Mouse (Mus musculus): Measurements from ENCODE around the gene Olfr1325. TPM values are rescaled to one million over a fixed set of nuclear protein-coding genes. Genes with fewer than 3 reads are reported as not detected.
"Not testable (repeated sequence)": the region's sequence is repeated elsewhere in the genome, so short reads cannot be mapped to it uniquely, and the experiment has no call there.

Gene Olfr1325
- not detected in 2 replicates for polyA plus RNA-seq (2015; fragmentation: Nextera tagmentation; extraction: Ambion mirVana)

DNA sequence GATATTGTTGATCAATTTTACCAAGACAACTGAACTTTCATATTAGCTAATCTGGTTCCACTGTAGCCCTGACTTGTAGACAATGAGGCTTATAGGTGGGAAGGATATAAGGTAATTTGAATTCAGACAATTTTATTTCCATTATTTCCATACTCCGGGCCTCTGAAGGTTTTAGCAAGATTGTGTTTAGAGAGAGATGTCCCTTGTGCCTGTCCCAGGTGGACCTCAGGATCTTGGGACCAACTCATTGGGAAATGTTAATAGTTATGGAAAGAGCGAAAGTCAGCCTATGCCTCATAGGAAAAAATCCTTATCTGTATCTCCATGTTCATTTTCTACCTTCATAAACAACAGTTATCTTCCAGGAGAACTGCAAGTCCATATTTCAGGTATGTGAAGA, at the start of gene Olfr1325:
Gene Olfr1325 (plus strand): TSS at position 301 of the 400 bp plus-strand sequence.
- ATAC-seq (ENCODE audit: low FRiP score, low TSS enrichment) (no peak), DNase-seq (ENCODE audit: low spot score) (no peak)
- Histone ChIP-seq H3K4me3 (ENCODE audit: low read depth, low read length) (no peak within 1 kb of the TSS), H3K4me2 (replicated peaks; ENCODE audit: low read depth) (no peak within 1 kb of the TSS), H3K4me1 (replicated peaks; ENCODE audit: control insufficient read depth, insufficient read depth) (no peaks in the 10 kb centered on the region), H3K36me3 (ENCODE audit: control insufficient read depth, insufficient read depth, low read length) (no peaks in the 10 kb centered on the region), H3K9ac (ENCODE audit: low read length) (no peak within 1 kb of the TSS), H3K27ac (replicated peaks) (no peak within 1 kb of the TSS), H3K9me3 (ENCODE audit: control insufficient read depth, low read length) (no peaks in the 10 kb centered on the region), H3K27me3 (ENCODE audit: control insufficient read depth, insufficient read depth, low read length) (no peaks in the 10 kb centered on the region)
- WGBS = 89% methylated on average over 2 of the region's 2 CpGs
- no peak for TF ChIP-seq EP300 (optimal IDR thresholded peaks at IDR 0.05)
- TF ChIP-seq CTCF (IDR thresholded peaks at IDR 0.05; ENCODE audit: low read depth) = no peak

DNA sequence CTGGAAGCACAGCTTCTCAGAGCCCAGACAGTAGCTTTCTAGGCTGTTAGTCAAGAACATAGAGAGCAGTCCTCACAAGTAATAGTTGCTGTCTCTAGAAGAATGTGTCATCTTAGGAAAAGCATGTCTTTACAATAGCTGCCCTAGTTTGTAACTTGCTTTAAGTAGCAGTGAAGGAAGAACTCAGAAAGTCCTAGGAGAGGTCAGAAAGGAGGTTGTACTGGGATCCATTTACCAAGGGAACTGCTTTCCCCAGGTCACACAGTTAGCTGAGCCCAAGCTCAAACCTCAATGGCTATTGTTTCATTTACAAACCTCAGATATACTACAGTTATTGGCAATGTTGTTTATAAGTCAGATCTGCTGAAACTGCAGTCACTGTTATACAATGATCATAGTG, 17.7 kb upstream of the Olfr1325 start, which contains the start of gene Olfr1326-ps1:
Gene Olfr1326-ps1 (minus strand): TSS at position 101 of the 400 bp plus-strand sequence.
- Histone ChIP-seq H3K27ac (replicated peaks) (no peak within 1 kb of the TSS), H3K4me3 (ENCODE audit: low read depth, low read length) (no peak within 1 kb of the TSS), H3K4me1 (replicated peaks; ENCODE audit: control insufficient read depth, insufficient read depth) (no peaks in the 10 kb centered on the region), H3K4me2 (replicated peaks; ENCODE audit: low read depth) (no peak within 1 kb of the TSS), H3K9me3 (ENCODE audit: control insufficient read depth, low read length) (no peaks in the 10 kb centered on the region), H3K36me3 (ENCODE audit: control insufficient read depth, insufficient read depth, low read length) (no peaks in the 10 kb centered on the region), H3K27me3 (ENCODE audit: control insufficient read depth, insufficient read depth, low read length) (no peaks in the 10 kb centered on the region), H3K9ac (ENCODE audit: low read length) (no peak within 1 kb of the TSS)
- ATAC-seq (ENCODE audit: low FRiP score, low TSS enrichment) = no peak
- TF ChIP-seq CTCF (IDR thresholded peaks at IDR 0.05; ENCODE audit: low read depth) (no peak), EP300 (optimal IDR thresholded peaks at IDR 0.05) (no peak)
- no peak for DNase-seq (ENCODE audit: low spot score)

DNA sequence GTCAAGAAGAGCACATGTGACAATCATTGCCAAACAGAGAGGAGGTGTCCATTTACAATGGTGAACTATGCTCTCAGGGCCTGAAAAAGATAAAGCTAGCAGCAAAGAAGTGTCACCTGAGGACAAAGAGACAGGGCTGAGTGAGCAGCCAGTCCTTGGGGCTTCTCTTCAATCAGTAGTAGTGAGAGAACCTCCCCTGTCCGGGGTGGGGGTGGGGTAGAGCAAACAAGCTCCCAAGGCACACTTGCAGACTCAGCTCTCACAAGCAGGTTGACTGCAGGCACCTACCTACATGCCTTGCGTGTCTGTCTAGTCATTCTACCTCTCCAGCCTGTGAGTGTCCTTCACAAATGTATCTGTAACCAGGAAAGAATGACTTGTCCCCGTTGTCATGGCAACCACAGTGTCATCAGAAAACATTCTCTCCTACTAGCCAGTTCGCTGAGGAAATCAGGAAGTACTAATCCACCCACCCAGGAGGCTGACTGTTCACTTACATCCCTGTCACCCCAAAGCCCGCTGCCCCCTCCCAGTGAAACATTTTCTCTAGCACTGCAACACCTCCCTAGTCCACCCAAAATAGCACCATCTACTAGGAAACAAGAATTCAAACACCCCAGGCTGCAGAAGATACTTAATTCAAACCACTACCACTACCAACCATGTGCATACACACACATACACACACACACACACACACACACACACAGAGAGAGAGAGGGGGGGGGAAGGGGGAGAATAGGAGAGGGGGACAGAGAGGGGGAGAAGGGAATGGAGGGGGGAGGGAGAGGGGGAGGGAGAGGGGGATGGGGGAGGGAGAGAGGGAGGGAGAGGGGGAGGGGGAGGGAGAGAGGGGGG, 53.2 kb downstream of the Olfr1325 start, which contains the start of gene Gm5640:
Gene Gm5640 (minus strand): TSS at position 170 of the 858 bp plus-strand sequence.
- H3K4me1 ChIP-seq (replicated peaks; ENCODE audit: control insufficient read depth, insufficient read depth); DNase-seq (ENCODE audit: low spot score); H3K9me3 ChIP-seq (ENCODE audit: control insufficient read depth, low read length); H3K27ac ChIP-seq (replicated peaks); H3K36me3 ChIP-seq (ENCODE audit: control insufficient read depth, insufficient read depth, low read length); H3K9ac ChIP-seq (ENCODE audit: low read length); H3K4me3 ChIP-seq (ENCODE audit: low read depth, low read length); ATAC-seq (ENCODE audit: low FRiP score, low TSS enrichment); H3K4me2 ChIP-seq (replicated peaks; ENCODE audit: low read depth); H3K27me3 ChIP-seq (ENCODE audit: control insufficient read depth, insufficient read depth, low read length): not testable (repeated sequence)
- 65% methylated on average over 2 of the region's 5 CpGs for WGBS

DNA sequence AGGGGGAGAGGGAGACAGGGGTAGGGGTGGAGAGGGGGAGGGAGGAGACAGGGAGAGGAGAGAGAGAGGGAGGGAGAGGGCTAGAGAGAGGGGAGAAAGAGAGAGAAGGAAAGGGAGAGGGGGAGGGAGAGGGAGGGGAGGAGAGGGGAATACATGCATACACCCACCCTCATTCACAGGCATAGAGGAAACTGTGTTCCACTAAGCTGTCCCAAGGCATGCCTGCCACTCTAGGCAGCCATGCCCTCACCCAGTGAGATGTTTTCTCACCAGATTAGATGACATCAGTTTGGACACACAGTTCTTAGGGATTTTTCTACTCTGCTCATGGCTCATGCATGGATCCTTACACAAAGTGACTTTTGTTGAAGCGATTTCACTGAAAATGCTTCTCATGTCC, 53.9 kb downstream of the Olfr1325 start:
- H3K4me3 ChIP-seq (ENCODE audit: low read depth, low read length); H3K9me3 ChIP-seq (ENCODE audit: control insufficient read depth, low read length); ATAC-seq (ENCODE audit: low FRiP score, low TSS enrichment); H3K36me3 ChIP-seq (ENCODE audit: control insufficient read depth, insufficient read depth, low read length); H3K27me3 ChIP-seq (ENCODE audit: control insufficient read depth, insufficient read depth, low read length); H3K27ac ChIP-seq (replicated peaks); H3K4me2 ChIP-seq (replicated peaks; ENCODE audit: low read depth); DNase-seq (ENCODE audit: low spot score); H3K9ac ChIP-seq (ENCODE audit: low read length); H3K4me1 ChIP-seq (replicated peaks; ENCODE audit: control insufficient read depth, insufficient read depth): not testable (repeated sequence)
- WGBS = no CpG with 5 or more reads among the region's 1 CpGs

Other genes starting within 250 kb of the Olfr1325 start
- 88.1 and 90.9 TPM in 2 replicates for gene Lage3, start 239.1 kb upstream of the Olfr1325 start, polyA plus RNA-seq (2015; fragmentation: Nextera tagmentation; extraction: Ambion mirVana)
- 55.6 and 63.5 TPM in 2 replicates for gene Ubl4a, start 219.5 kb upstream of the Olfr1325 start, polyA plus RNA-seq (2015; fragmentation: Nextera tagmentation; extraction: Ambion mirVana)
- 20.0 and 20.6 TPM in 2 replicates for gene Slc10a3, start 219.3 kb upstream of the Olfr1325 start, polyA plus RNA-seq (2015; fragmentation: Nextera tagmentation; extraction: Ambion mirVana)
- gene Fam3a, start 199.4 kb upstream of the Olfr1325 start, polyA plus RNA-seq (2015; fragmentation: Nextera tagmentation; extraction: Ambion mirVana) = 25.0 and 26.0 TPM in 2 replicates
- gene Ikbkg, start 199.4 kb upstream of the Olfr1325 start, polyA plus RNA-seq (2015; fragmentation: Nextera tagmentation; extraction: Ambion mirVana) = 15.8 and 16.7 TPM in 2 replicates
- gene G6pdx, start 163.5 kb upstream of the Olfr1325 start, polyA plus RNA-seq (2015; fragmentation: Nextera tagmentation; extraction: Ambion mirVana) = 83.7 and 90.3 TPM in 2 replicates
- 0.25 TPM in 1 of 2 replicates, not detected in the other for gene Gm6880, start 111.3 kb upstream of the Olfr1325 start, polyA plus RNA-seq (2015; fragmentation: Nextera tagmentation; extraction: Ambion mirVana)
- gene Olfr1326-ps1, start 17.8 kb upstream of the Olfr1325 start, polyA plus RNA-seq (2015; fragmentation: Nextera tagmentation; extraction: Ambion mirVana) = not detected in 2 replicates
- 0.04 TPM in 1 of 2 replicates, not detected in the other for gene Gm5640, start 53.0 kb downstream of the Olfr1325 start, polyA plus RNA-seq (2015; fragmentation: Nextera tagmentation; extraction: Ambion mirVana)
- gene Gm6890, start 148.2 kb downstream of the Olfr1325 start, polyA plus RNA-seq (2015; fragmentation: Nextera tagmentation; extraction: Ambion mirVana) = 0.15 TPM in 1 of 2 replicates, not detected in the other
- gene Gm5936, start 244.5 kb downstream of the Olfr1325 start, polyA plus RNA-seq (2015; fragmentation: Nextera tagmentation; extraction: Ambion mirVana) = not detected in 2 replicates

Measured in stomach, postnatal 0 days (tissue).